Mouse (Mus musculus) erythroid progenitor cell, adult 5-6 weeks (primary cell): ENCODE data around the gene Mybl2. TPM values are rescaled to one million over a fixed set of nuclear protein-coding genes. Genes with fewer than 3 reads are reported as not detected.

ENCODE experiments used
- ATAC-seq: replicated peaks from 2 replicates; pipeline ENCODE4 v1.8.0; 2016; ENCODE audit warnings: moderate number of reproducible peaks, mild to moderate bottlenecking, moderate TSS enrichment, inconsistent platforms; ENCODE audit not compliant: poor library complexity, low FRiP score, severe bottlenecking
- total RNA-seq, 2 experiments: library from RNA; stranded (forward) in 1 of 2; stranded (reverse) in 1 of 2; fragments of 150-400 nt in 1 of 2; fragments of 186-747, 209-891 nt in 1 of 2; gene quantifications; 2 replicates each; pipeline versions ENCODE4 v1.2.3 to v1.2.4; 2015 to 2017; ENCODE audit warnings: low replicate concordance in 2 of 2

The Mybl2 gene
- total RNA-seq, 2 experiments from 2014 or later, result 110 to 132 TPM

GRCm38 (mm10) chr2:163067233-163067632 is 12.7 kb downstream of the Mybl2 start:
- no peak for ATAC-seq

- no peak for ATAC-seq
Measured at GRCm38 (mm10) chr2:163070213-163070612, 15.7 kb downstream of the Mybl2 start.

- ATAC-seq, result no peak
Measured at GRCm38 (mm10) chr2:163071590-163071989, 17.1 kb downstream of the Mybl2 start.

- ATAC-seq, result no peak
Measured at GRCm38 (mm10) chr2:163073023-163073757, 18.7 kb downstream of the Mybl2 start.

- no peak for ATAC-seq
Measured at GRCm38 (mm10) chr2:163074006-163074405, 19.5 kb downstream of the Mybl2 start.

GRCm38 (mm10) chr2:163074808-163075207 is 20.3 kb downstream of the Mybl2 start:
- ATAC-seq, result no peak

- no peak for ATAC-seq
Measured at GRCm38 (mm10) chr2:163075234-163075633, 20.7 kb downstream of the Mybl2 start.

- ATAC-seq, result no peak
Measured at GRCm38 (mm10) chr2:163079041-163079440, 24.6 kb downstream of the Mybl2 start.

GRCm38 (mm10) chr2:163082591-163082990 is 28.1 kb downstream of the Mybl2 start:
- ATAC-seq, result no peak

- no peak for ATAC-seq
Measured at GRCm38 (mm10) chr2:163084519-163084918, 30.0 kb downstream of the Mybl2 start.

GRCm38 (mm10) chr2:163085047-163085446 is 30.6 kb downstream of the Mybl2 start:
- ATAC-seq, result no peak

GRCm38 (mm10) chr2:163086561-163086960 is 32.1 kb downstream of the Mybl2 start:
- ATAC-seq, result no peak

- no peak for ATAC-seq
Measured at GRCm38 (mm10) chr2:163087728-163088127, 33.2 kb downstream of the Mybl2 start, which contains the start of gene Gtsf1l. Gene Gtsf1l (minus strand): TSS chr2:163087855.

GRCm38 (mm10) chr2:163089475-163090123 is 35.1 kb downstream of the Mybl2 start:
- no peak for ATAC-seq

GRCm38 (mm10) chr2:163094909-163095308 is 40.4 kb downstream of the Mybl2 start:
- ATAC-seq, result no peak

- ATAC-seq, result no peak
Measured at GRCm38 (mm10) chr2:163095784-163096183, 41.3 kb downstream of the Mybl2 start.

GRCm38 (mm10) chr2:163099919-163100318 is 45.4 kb downstream of the Mybl2 start:
- ATAC-seq, result no peak

- ATAC-seq, result no peak
Measured at GRCm38 (mm10) chr2:163100551-163100950, 46.1 kb downstream of the Mybl2 start.

GRCm38 (mm10) chr2:163101646-163102203 is 47.2 kb downstream of the Mybl2 start:
- ATAC-seq, result no peak

GRCm38 (mm10) chr2:163102216-163102615 is 47.7 kb downstream of the Mybl2 start:
- no peak for ATAC-seq
